Mouse (Mus musculus): ENCODE measurements around the gene Ppif.

DNA sequence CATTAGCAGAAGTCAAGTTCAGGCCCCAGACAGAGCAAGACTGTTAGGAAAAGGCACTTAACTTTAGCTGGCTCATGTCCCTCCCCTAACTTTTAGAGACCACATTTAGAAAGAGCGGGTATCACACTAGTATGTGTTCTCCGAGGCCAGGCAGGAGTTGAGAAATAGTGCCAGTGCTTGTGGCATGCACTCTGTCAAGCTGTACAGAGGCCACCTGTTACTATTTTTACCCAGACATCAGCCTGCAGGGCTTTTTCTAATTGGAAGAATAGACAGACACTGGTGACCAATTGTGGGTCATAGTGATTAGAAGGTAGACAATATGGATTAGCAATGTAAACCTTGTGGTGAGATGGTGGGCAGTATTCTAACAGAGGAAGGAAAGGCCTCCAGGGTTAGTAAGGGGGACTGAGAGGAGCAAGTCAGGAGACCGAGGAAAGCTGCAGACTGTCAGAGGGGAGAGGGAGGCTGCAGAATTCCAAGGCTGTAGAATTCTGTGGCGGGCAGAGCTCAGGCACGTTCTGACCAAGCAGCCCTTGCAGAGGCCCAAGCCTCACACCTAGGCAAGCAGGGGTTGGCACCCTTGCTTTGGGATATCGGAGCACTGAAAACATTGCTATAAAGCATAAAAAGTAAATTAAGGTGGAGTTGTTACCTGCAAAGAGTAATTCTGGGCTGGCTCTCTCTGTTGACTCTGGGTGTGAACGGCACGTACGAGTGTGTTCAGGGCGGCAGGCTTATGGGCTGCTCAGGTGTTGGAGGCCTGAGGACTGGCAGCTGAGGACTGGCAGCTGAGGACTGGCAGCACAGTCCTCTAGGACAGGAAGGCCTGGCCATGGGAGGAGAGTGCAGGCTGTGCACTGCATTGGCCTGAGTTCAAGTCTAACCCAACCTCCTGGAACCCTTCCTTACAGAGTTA, 6.7 kb upstream of the Ppif start:
- no peak for TF ChIP-seq CTCF (IDR thresholded peaks at IDR 0.05; ENCODE audit: insufficient read depth, low read depth, low read length)
- TF ChIP-seq POLR2A (IDR thresholded peaks at IDR 0.05; ENCODE audit: insufficient read depth, low read depth, low read length) = no peak
